Mouse (Mus musculus) G1E (cell line): ENCODE measurements around the gene Cpne2.

Source experiments
- GATA1 ChIP-seq: IDR thresholded peaks from 2 replicates; pipeline ENCODE4 v1.6.1; 2012; ENCODE audit warnings: borderline replicate concordance, low read length, inconsistent platforms, mixed read lengths
- POLR2AphosphoS5 ChIP-seq: IDR thresholded peaks from 2 replicates; pipeline ENCODE4 v1.6.1; 2012; ENCODE audit warnings: low read depth, low read length, inconsistent platforms; ENCODE audit not compliant: insufficient replicate concordance

GRCm38 (mm10) chr8:94607064-94607463, 74.3 kb downstream of the Cpne2 start:
- no peak for TF ChIP-seq GATA1
- TF ChIP-seq POLR2AphosphoS5 = no peak
